Mouse (Mus musculus) cerebellum, postnatal 36 days (tissue): ENCODE measurements around the gene Ak2.

ENCODE experiments used
- DNase-seq, 2 experiments: peaks; one replicate each; pipeline ENCODE4 v3.0.0; 2021 to 2022; ENCODE audit warnings: mixed read lengths in 2 of 2

Gene Ak2

GRCm38 (mm10) chr4:128991500-128992008 is at the start of gene Ak2:
Gene Ak2 (plus strand): TSS chr4:128991958.
- no peak for DNase-seq

GRCm38 (mm10) chr4:128942346-128942745 is 49.4 kb upstream of the Ak2 start:
- DNase-seq = no peak

- no peak for DNase-seq
These were observed 45.0 kb upstream of the Ak2 start for GRCm38 (mm10) chr4:128946736-128947135.

GRCm38 (mm10) chr4:128947326-128947933 is 44.3 kb upstream of the Ak2 start:
- DNase-seq = no peak

GRCm38 (mm10) chr4:128948137-128948674 is 43.6 kb upstream of the Ak2 start:
- peak; percentile 62 to 67 for DNase-seq

- no peak for DNase-seq
These were observed 42.2 kb upstream of the Ak2 start for GRCm38 (mm10) chr4:128949470-128950005.

- DNase-seq = no peak
These were observed 41.3 kb upstream of the Ak2 start for GRCm38 (mm10) chr4:128950461-128950860.

GRCm38 (mm10) chr4:128953851-128954250 is 37.9 kb upstream of the Ak2 start:
- DNase-seq = no peak

- DNase-seq = peak; percentile 38 to 49
These were observed 34.4 kb upstream of the Ak2 start for GRCm38 (mm10) chr4:128957155-128957911.

GRCm38 (mm10) chr4:128958156-128958555 is 33.6 kb upstream of the Ak2 start:
- no peak for DNase-seq

- DNase-seq = no peak
These were observed 32.9 kb upstream of the Ak2 start for GRCm38 (mm10) chr4:128958849-128959248.

GRCm38 (mm10) chr4:128959676-128960075 is 32.1 kb upstream of the Ak2 start:
- no peak for DNase-seq

- no peak for DNase-seq
These were observed 30.3 kb upstream of the Ak2 start for GRCm38 (mm10) chr4:128961301-128962028.

- DNase-seq = peak; percentile 93
These were observed 29.5 kb upstream of the Ak2 start, which contains the start of gene Azin2 for GRCm38 (mm10) chr4:128962029-128962925. Gene Azin2 (minus strand): TSS chr4:128962442.

- DNase-seq = no peak
These were observed 28.9 kb upstream of the Ak2 start for GRCm38 (mm10) chr4:128962926-128963290.

GRCm38 (mm10) chr4:128966751-128967150 is 25.0 kb upstream of the Ak2 start:
- no peak for DNase-seq

- no peak for DNase-seq
These were observed 22.7 kb upstream of the Ak2 start for GRCm38 (mm10) chr4:128969081-128969480.

GRCm38 (mm10) chr4:128969607-128970416 is 21.9 kb upstream of the Ak2 start:
- DNase-seq = no peak

GRCm38 (mm10) chr4:128970417-128970807 is 21.3 kb upstream of the Ak2 start:
- DNase-seq = no peak

GRCm38 (mm10) chr4:128971065-128971694 is 20.6 kb upstream of the Ak2 start:
- DNase-seq = peak; percentile 87 to 88
